Mouse (Mus musculus): ENCODE data around the gene Pak4. TPM values are rescaled to one million over a fixed set of nuclear protein-coding genes. Genes with fewer than 3 reads are reported as not detected.
"Not testable (repeated sequence)": the region's sequence is repeated elsewhere in the genome, so short reads cannot be mapped to it uniquely, and the experiment has no call there.

Pak4 gene
- polyA plus RNA-seq, 1 experiment from 2014 or later: 50.7 TPM

DNA sequence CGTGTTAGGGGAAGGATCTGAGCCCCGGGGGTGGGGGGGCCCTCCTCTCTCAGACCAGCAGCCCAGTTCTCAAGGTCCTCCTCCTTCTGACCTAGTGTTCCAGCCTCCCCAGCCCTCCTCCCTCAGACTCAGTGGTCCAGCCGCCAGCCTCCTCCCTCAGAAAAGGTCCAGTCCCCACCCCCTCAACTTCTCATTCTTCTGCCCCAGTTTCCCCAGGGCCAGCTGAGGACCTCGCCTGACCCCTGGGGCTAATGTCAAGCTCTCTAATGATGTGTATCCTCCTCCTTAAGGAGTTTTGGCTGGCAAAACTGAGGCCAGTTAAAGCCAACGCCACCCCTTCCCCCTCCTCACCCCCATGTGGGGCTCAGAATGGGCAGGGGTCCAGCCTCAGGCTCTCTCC lies 50.8 kb downstream of the Pak4 start, which contains the start of gene Nccrp1:
Nccrp1 (minus strand) TSS at position 101 of the 400 bp plus-strand sequence.
- ATAC-seq (replicated peaks; ENCODE audit: low FRiP score) (no peak), DNase-seq (ENCODE audit: low spot score) (no peak)
- peaks cover 30% of the 10 kb centered on the region for H3K27me3 ChIP-seq (ENCODE audit: control insufficient read depth, insufficient read depth, low read length)
- peak within 1 kb of the TSS; percentile 21 for H3K4me3 ChIP-seq (ENCODE audit: low read depth, low read length)
- WGBS: 1% methylated on average over 4 of the region's 5 CpGs
- peak within 1 kb of the TSS; percentile 47 for H3K4me2 ChIP-seq (ENCODE audit: low read depth, low read length, severe bottlenecking)
- peaks cover 4% of the 10 kb centered on the region for H3K4me1 ChIP-seq (replicated peaks; ENCODE audit: control insufficient read depth, insufficient read depth, low read length)
- peak within 1 kb of the TSS; percentile 12; the same call in 1 of the 2 replicates for H3K9ac ChIP-seq (ENCODE audit: low read length)
- no peaks in the 10 kb centered on the region for H3K9me3 ChIP-seq (ENCODE audit: control insufficient read depth, low read length)
- no peak within 1 kb of the TSS for H3K27ac ChIP-seq (ENCODE audit: low read depth, low read length)
- H3K36me3 ChIP-seq (ENCODE audit: control insufficient read depth, insufficient read depth, low read length): no peaks in the 10 kb centered on the region

DNA sequence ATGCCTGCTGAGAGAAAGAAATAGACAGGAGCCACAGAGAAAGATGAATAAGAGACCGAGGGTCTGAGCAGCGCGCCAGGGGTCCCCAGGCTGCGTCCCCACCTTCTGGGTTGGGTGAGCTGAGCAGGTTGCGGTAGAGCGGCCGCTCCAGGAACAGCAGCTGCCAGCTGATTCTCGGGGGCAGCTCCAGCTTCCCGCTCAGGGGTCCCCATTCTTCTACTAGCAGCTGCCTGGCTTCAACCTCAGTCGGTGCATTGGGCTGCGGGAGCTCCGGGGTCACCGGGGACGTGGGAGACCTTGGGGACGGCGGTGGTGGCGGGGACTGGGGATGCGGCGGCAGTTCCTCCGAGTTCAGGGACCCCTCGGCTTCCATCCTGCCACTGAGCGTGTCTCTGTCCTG lies 51.3 kb downstream of the Pak4 start:
- no peak overlapping the region for H3K27ac ChIP-seq (ENCODE audit: low read depth, low read length)
- H3K4me3 ChIP-seq (ENCODE audit: low read depth, low read length): peak overlapping the region; percentile 21
- no peak for DNase-seq (ENCODE audit: low spot score)
- no peak for ATAC-seq (replicated peaks; ENCODE audit: low FRiP score)
- no peaks in the 10 kb centered on the region for H3K9me3 ChIP-seq (ENCODE audit: control insufficient read depth, low read length)
- H3K4me1 ChIP-seq (replicated peaks; ENCODE audit: control insufficient read depth, insufficient read depth, low read length): peaks cover 4% of the 10 kb centered on the region
- H3K9ac ChIP-seq (ENCODE audit: low read length): peak overlapping the region; percentile 12; the same call in 1 of the 2 replicates
- H3K4me2 ChIP-seq (ENCODE audit: low read depth, low read length, severe bottlenecking): peak overlapping the region; percentile 47
- WGBS: 2% methylated on average over 22 of the region's 22 CpGs
- no peaks in the 10 kb centered on the region for H3K36me3 ChIP-seq (ENCODE audit: control insufficient read depth, insufficient read depth, low read length)
- H3K27me3 ChIP-seq (ENCODE audit: control insufficient read depth, insufficient read depth, low read length): peaks cover 30% of the 10 kb centered on the region

DNA sequence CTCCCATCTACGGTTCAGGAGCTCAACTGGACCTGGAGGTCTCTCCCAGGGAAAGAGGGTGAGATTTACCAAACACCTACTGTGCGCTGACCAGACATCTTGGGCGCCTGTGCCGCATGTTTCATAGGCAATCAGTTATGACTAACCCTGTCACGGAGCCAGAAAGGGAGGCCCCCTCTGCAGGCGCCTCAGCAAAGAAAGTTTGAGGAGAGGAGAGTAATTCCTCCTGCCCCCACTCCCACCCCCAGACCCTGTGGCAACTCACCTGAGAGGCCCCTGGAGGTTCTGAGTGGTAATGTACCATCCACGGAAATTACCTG lies 52.1 kb downstream of the Pak4 start:
- no peak for ATAC-seq (replicated peaks; ENCODE audit: low FRiP score)
- peaks cover 4% of the 10 kb centered on the region for H3K4me1 ChIP-seq (replicated peaks; ENCODE audit: control insufficient read depth, insufficient read depth, low read length)
- no peak overlapping the region for H3K27ac ChIP-seq (ENCODE audit: low read depth, low read length)
- peaks cover 30% of the 10 kb centered on the region for H3K27me3 ChIP-seq (ENCODE audit: control insufficient read depth, insufficient read depth, low read length)
- no peaks in the 10 kb centered on the region for H3K36me3 ChIP-seq (ENCODE audit: control insufficient read depth, insufficient read depth, low read length)
- H3K9ac ChIP-seq (ENCODE audit: low read length): no peak overlapping the region
- no peak overlapping the region for H3K4me3 ChIP-seq (ENCODE audit: low read depth, low read length)
- 48% methylated on average over 7 of the region's 7 CpGs for WGBS
- no peak overlapping the region for H3K4me2 ChIP-seq (ENCODE audit: low read depth, low read length, severe bottlenecking)
- H3K9me3 ChIP-seq (ENCODE audit: control insufficient read depth, low read length): no peaks in the 10 kb centered on the region
- DNase-seq (ENCODE audit: low spot score): no peak

DNA sequence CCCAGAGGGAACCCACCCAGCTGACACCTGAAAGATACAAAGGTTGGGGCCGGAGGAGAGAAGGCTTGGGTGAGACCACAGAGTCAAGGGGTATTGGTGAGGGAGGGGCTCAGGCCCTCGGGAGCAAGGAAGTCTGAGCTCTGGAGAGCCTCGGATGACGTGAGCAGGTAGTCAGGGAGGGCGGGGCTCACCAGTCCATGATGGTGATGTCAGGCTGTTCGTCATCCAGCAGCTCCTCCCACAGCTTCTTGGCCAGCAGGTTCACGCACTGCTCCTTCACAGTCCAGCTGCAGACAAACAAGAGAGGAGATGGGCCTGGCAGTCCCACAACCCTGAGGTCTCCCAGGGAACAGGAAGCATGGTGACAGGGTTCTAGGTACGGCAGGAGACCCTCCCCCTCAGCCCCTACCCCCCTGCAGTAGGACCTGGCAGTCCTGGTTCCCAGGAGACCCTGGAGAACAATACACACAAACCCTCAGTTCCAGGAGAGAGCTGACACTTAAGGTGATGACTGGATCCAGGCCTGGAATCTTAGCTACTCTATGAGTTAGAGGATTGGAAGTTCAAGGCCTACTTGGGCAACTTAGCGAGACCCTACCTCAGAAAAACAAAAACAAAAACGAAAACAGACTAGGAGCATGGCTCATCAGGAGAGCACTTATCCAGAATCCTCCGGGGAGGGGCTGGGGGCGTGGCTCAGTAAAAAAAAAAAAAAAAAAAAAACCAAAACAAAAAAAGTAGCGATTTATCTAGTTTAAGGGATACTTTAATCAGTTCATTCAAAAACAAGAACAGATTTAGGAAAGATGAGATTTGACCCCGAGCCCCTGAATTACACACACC lies 52.7 kb downstream of the Pak4 start:
- H3K36me3 ChIP-seq (ENCODE audit: control insufficient read depth, insufficient read depth, low read length): no peaks in the 10 kb centered on the region
- no peak overlapping the region for H3K4me3 ChIP-seq (ENCODE audit: low read depth, low read length)
- H3K9me3 ChIP-seq (ENCODE audit: control insufficient read depth, low read length): no peaks in the 10 kb centered on the region
- 22% methylated on average over 14 of the region's 14 CpGs for WGBS
- ATAC-seq (replicated peaks; ENCODE audit: low FRiP score) (no peak), DNase-seq (ENCODE audit: low spot score) (peak; percentile 57)
- no peak overlapping the region for H3K9ac ChIP-seq (ENCODE audit: low read length)
- peaks cover 4% of the 10 kb centered on the region for H3K4me1 ChIP-seq (replicated peaks; ENCODE audit: control insufficient read depth, insufficient read depth, low read length)
- no peak overlapping the region for H3K27ac ChIP-seq (ENCODE audit: low read depth, low read length)
- no peak overlapping the region for H3K4me2 ChIP-seq (ENCODE audit: low read depth, low read length, severe bottlenecking)
- peaks cover 30% of the 10 kb centered on the region for H3K27me3 ChIP-seq (ENCODE audit: control insufficient read depth, insufficient read depth, low read length)

DNA sequence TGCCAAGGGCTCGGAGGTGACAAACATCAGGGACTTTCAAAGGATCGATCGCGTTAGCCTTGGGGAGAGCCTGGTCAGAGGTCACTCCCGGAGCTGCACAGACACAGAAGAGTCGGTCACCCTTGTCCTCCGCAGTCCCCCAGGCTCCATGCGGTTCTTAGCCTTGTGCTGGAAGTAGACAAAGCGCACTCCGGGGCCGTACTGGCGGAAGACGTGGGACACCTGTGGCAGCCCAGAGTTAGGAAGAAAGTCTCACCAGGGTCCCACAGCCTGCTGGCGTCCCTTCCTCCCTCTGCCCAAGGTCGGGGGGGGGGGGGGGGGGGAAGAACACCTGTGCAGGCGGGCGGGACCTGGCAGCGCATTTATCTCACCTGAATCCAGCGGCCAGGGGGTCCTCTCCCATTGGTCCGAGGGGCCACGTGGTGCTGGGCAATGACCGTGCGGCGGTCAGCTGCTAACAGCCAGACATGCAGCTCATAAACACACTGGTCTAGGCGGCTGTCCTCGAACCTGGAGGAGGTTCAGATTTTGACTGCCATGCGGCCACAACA lies 53.9 kb downstream of the Pak4 start:
- Histone ChIP-seq H3K27me3 (ENCODE audit: control insufficient read depth, insufficient read depth, low read length) (peaks cover 30% of the 10 kb centered on the region), H3K4me2 (ENCODE audit: low read depth, low read length, severe bottlenecking) (peak overlapping the region; percentile 39), H3K9ac (ENCODE audit: low read length) (no peak overlapping the region), H3K4me3 (ENCODE audit: low read depth, low read length) (peak overlapping the region; percentile 18; the same call in 1 of the 2 replicates), H3K27ac (ENCODE audit: low read depth, low read length) (no peak overlapping the region), H3K36me3 (ENCODE audit: control insufficient read depth, insufficient read depth, low read length) (no peaks in the 10 kb centered on the region), H3K4me1 (replicated peaks; ENCODE audit: control insufficient read depth, insufficient read depth, low read length) (peaks cover 4% of the 10 kb centered on the region), H3K9me3 (ENCODE audit: control insufficient read depth, low read length) (no peaks in the 10 kb centered on the region)
- DNase-seq (ENCODE audit: low spot score) (peak; percentile 63), ATAC-seq (replicated peaks; ENCODE audit: low FRiP score) (0 out of 2 replicates have a peak, but pooled peaks have one; percentile 7)
- WGBS: 5% methylated on average over 26 of the region's 27 CpGs

DNA sequence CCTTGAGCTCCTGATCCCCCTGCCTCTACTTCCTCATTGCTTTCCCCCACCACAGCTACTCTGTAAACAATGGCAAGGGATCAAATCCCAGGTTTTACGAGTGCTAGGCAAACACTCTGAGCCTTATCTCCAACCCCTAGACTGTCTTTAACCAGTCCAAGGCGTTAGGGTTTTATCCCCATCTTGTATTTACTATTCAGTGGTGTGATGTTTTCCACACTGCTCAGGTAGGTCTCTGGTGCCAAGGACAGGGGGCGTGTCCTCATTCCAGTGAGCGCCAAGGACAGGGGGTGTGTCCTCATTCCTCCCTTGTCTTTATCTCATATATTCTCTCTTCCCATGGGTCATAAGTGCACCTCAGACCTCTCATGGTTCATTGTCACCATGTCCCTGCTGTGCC lies 57.5 kb downstream of the Pak4 start, which contains the start of gene Sycn:
Sycn (plus strand) TSS at position 360 of the 400 bp plus-strand sequence.
- H3K4me1 ChIP-seq (replicated peaks; ENCODE audit: control insufficient read depth, insufficient read depth, low read length): no peaks in the 10 kb centered on the region; the same call in 1 of the 2 replicates
- no peaks in the 10 kb centered on the region for H3K36me3 ChIP-seq (ENCODE audit: control insufficient read depth, insufficient read depth, low read length)
- H3K9ac ChIP-seq (ENCODE audit: low read length): no peak within 1 kb of the TSS
- DNase-seq (ENCODE audit: low spot score): no peak
- 83% methylated on average over 4 of the region's 4 CpGs for WGBS
- H3K9me3 ChIP-seq (ENCODE audit: control insufficient read depth, low read length): no peaks in the 10 kb centered on the region
- ATAC-seq (replicated peaks; ENCODE audit: low FRiP score): no peak
- H3K4me3 ChIP-seq (ENCODE audit: low read depth, low read length): no peak within 1 kb of the TSS
- no peak within 1 kb of the TSS for H3K27ac ChIP-seq (ENCODE audit: low read depth, low read length)
- no peak within 1 kb of the TSS for H3K4me2 ChIP-seq (ENCODE audit: low read depth, low read length, severe bottlenecking)
- peaks cover 12% of the 10 kb centered on the region for H3K27me3 ChIP-seq (ENCODE audit: control insufficient read depth, insufficient read depth, low read length)

DNA sequence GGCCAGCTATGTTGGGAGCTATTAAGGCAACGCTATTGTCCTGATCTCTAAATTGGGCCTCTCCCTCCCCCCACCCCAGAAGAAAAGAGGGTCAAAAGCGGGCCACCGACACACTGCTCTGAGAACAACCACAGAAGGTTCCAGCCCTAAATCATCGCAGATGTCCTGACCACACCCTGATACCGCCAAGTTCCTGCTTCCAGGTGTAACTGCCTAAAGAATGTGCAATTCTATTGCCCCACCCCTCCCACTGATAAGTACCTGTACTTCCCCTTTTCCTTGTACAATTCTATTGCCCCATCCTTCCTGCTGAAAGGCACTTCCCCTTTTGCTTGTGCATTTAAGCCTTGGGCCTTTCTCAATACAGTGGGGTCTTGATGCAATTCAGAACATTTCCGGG lies 59.1 kb downstream of the Pak4 start:
- not testable (repeated sequence) for ATAC-seq (replicated peaks; ENCODE audit: low FRiP score); H3K4me1 ChIP-seq (replicated peaks; ENCODE audit: control insufficient read depth, insufficient read depth, low read length); H3K27me3 ChIP-seq (ENCODE audit: control insufficient read depth, insufficient read depth, low read length); H3K4me2 ChIP-seq (ENCODE audit: low read depth, low read length, severe bottlenecking); H3K4me3 ChIP-seq (ENCODE audit: low read depth, low read length); H3K9me3 ChIP-seq (ENCODE audit: control insufficient read depth, low read length); H3K27ac ChIP-seq (ENCODE audit: low read depth, low read length); H3K36me3 ChIP-seq (ENCODE audit: control insufficient read depth, insufficient read depth, low read length); H3K9ac ChIP-seq (ENCODE audit: low read length); DNase-seq (ENCODE audit: low spot score)
- WGBS: 93% methylated on average over 6 of the region's 6 CpGs

DNA sequence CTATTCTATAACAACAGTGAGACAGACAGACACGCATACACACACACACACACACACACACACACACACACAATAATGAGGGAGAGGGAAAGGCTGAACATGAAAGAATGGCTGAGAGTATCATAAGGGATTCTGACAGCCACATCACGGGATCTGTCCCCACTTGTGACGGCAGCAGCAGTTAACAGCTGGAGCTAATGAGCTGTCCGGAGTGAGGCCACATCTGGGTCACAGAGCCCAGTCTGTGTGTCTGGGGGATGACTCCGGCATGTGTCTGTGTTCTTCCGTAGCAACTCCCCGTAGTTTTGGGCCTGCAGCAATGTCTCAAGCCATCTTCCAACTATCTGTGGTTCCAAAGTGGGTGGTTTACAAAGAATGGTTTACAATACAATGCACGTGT lies 66.0 kb downstream of the Pak4 start:
- ATAC-seq (replicated peaks; ENCODE audit: low FRiP score): no peak
- WGBS: 71% methylated on average over 8 of the region's 8 CpGs

More for the DNA sequence above, 66.0 kb downstream of the Pak4 start:
- no peak for DNase-seq (ENCODE audit: low spot score)
- no peaks in the 10 kb centered on the region for H3K4me1 ChIP-seq (replicated peaks; ENCODE audit: control insufficient read depth, insufficient read depth, low read length)
- no peak overlapping the region for H3K4me3 ChIP-seq (ENCODE audit: low read depth, low read length)
- no peak overlapping the region for H3K4me2 ChIP-seq (ENCODE audit: low read depth, low read length, severe bottlenecking)
- H3K27ac ChIP-seq (ENCODE audit: low read depth, low read length): no peak overlapping the region
- H3K36me3 ChIP-seq (ENCODE audit: control insufficient read depth, insufficient read depth, low read length): no peaks in the 10 kb centered on the region
- H3K27me3 ChIP-seq (ENCODE audit: control insufficient read depth, insufficient read depth, low read length): no peaks in the 10 kb centered on the region
- no peak overlapping the region for H3K9ac ChIP-seq (ENCODE audit: low read length)
- H3K9me3 ChIP-seq (ENCODE audit: control insufficient read depth, low read length): no peaks in the 10 kb centered on the region

Data from forebrain, embryonic 11.5 days (tissue).